ENCODE assay signal across 11 mouse cellular contexts in the genomic region with DNA sequence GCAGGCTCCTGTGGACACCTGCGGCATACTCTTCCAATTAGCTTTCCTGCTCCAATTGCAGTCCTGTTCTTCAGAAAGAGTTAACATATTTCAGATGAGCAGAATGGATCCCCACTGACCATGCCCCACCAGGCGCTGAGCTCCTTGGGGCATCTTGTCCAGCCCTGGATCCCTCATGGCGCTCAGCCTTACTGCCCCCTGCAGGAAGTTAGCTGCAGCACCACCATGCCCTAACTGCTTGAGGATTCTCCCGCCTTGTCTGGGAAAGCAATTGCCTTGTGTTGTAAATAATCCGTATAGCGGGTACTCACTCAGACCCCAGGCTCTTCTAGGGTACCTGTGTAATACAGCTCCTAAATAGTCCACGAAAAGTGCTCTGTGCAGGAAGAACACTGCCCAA. TPM values are rescaled to one million over a fixed set of nuclear protein-coding genes. Genes with fewer than 3 reads are reported as not detected.
DNase-seq lines count a peak whose midpoint lies in the region; ATAC-seq and TF ChIP-seq lines count a peak whose summit lies in the region.
"Had no signal": no experiment of that assay in that cellular context is flagged by ENCODE, and none has a peak within 500 bp of the region (broad histone marks: within the 10 kb centered on the region; RNA-seq: fewer than 3 reads in every experiment).

No protein-coding gene starts in this region.

- H3K27ac ChIP-seq in heart, embryonic 12.5 days (ENCODE audit: poor library complexity, severe bottlenecking), result peak overlapping the region; percentile 6; the same call in 1 of the 2 replicates
- H3K27ac ChIP-seq in midbrain, embryonic 14.5 days (replicated peaks; ENCODE audit: low read depth, low read length), result no peak overlapping the region
- no peak overlapping the region for H3K27ac ChIP-seq in midbrain, embryonic 16.5 days (ENCODE audit: low read length)
- no peak overlapping the region for H3K27ac ChIP-seq in bone marrow macrophage, adult 2 months (ENCODE audit: insufficient read depth, low read depth, low read length)
- H3K27ac ChIP-seq in small intestine, adult 2 months (ENCODE audit: insufficient read depth, low read depth, low read length), result no peak overlapping the region
- no peak overlapping the region for H3K27ac ChIP-seq in forebrain, embryonic 16.5 days (ENCODE audit: low read length)
- H3K27ac ChIP-seq: lung, embryonic 15.5 days had no signal

- 77% methylated on average over 7 of the region's 7 CpGs for WGBS in heart, embryonic 12.5 days
- WGBS in midbrain, embryonic 14.5 days, result 86% methylated on average over 7 of the region's 7 CpGs
- WGBS in midbrain, embryonic 16.5 days, result 84% methylated on average over 7 of the region's 7 CpGs
- 74% methylated on average over 7 of the region's 7 CpGs for WGBS in small intestine, adult 2 months
- WGBS in forebrain, embryonic 16.5 days, result 82% methylated on average over 7 of the region's 7 CpGs

- H3K4me2 ChIP-seq in heart, embryonic 12.5 days, result peak overlapping the region; percentile 20; the same call in 1 of the 2 replicates
- H3K4me2 ChIP-seq in midbrain, embryonic 14.5 days (ENCODE audit: low read length), result no peak overlapping the region
- no peak overlapping the region for H3K4me2 ChIP-seq in midbrain, embryonic 16.5 days (ENCODE audit: low read length)
- no peak overlapping the region for H3K4me2 ChIP-seq in forebrain, embryonic 16.5 days (ENCODE audit: low read length)
- H3K4me2 ChIP-seq: lung, embryonic 15.5 days had no signal

- H3K4me1 ChIP-seq in heart, embryonic 12.5 days (replicated peaks), result peaks cover 21% of the 10 kb centered on the region
- no peaks in the 10 kb centered on the region for H3K4me1 ChIP-seq in midbrain, embryonic 14.5 days (ENCODE audit: control insufficient read depth, insufficient read depth, low read length)
- no peaks in the 10 kb centered on the region for H3K4me1 ChIP-seq in midbrain, embryonic 16.5 days (ENCODE audit: control insufficient read depth, insufficient read depth, low read length)
- H3K4me1 ChIP-seq in bone marrow macrophage, adult 2 months (ENCODE audit: control insufficient read depth, insufficient read depth, low read length), result no peaks in the 10 kb centered on the region
- no peaks in the 10 kb centered on the region for H3K4me1 ChIP-seq in small intestine, adult 2 months (ENCODE audit: control insufficient read depth, insufficient read depth, insufficient read length, low read length)
- no peaks in the 10 kb centered on the region for H3K4me1 ChIP-seq in forebrain, embryonic 16.5 days (replicated peaks; ENCODE audit: control insufficient read depth, insufficient read depth, low read length)

- ATAC-seq in heart, embryonic 12.5 days (ENCODE audit: insufficient number of reproducible peaks, low FRiP score), result no peak
- no peak for ATAC-seq in midbrain, embryonic 14.5 days (ENCODE audit: low FRiP score, low TSS enrichment)
- ATAC-seq in midbrain, embryonic 16.5 days, result no peak
- ATAC-seq in forebrain, embryonic 16.5 days, result no peak

- H3K9ac ChIP-seq in heart, embryonic 12.5 days, result no peak overlapping the region
- H3K9ac ChIP-seq in midbrain, embryonic 14.5 days (replicated peaks; ENCODE audit: low read length), result no peak overlapping the region
- H3K9ac ChIP-seq in midbrain, embryonic 16.5 days (ENCODE audit: low read depth, low read length), result no peak overlapping the region
- no peak overlapping the region for H3K9ac ChIP-seq in forebrain, embryonic 16.5 days (replicated peaks; ENCODE audit: low read depth, low read length)
- H3K9ac ChIP-seq: lung, embryonic 15.5 days had no signal

- TF ChIP-seq CTCF in bone marrow macrophage, adult 2 months (IDR thresholded peaks at IDR 0.05; ENCODE audit: low read depth, low read length), result 0 out of 2 replicates have a peak, but pooled peaks have one; percentile 15
- TF ChIP-seq CTCF in small intestine, adult 2 months (IDR thresholded peaks at IDR 0.05; ENCODE audit: extremely low read depth, insufficient read length, insufficient replicate concordance, low read depth, low read length), result peak; percentile 10; the same call in 1 of the 2 replicates

- DNase-seq in heart, adult 18-20 months, result no peak
- DNase-seq in midbrain, embryonic 14.5 days, result peak; percentile 14
- no peak for DNase-seq in left cerebral cortex, adult 8-10 months (ENCODE audit: low spot score in 2 of 2)
- DNase-seq: cerebellum, postnatal 14 days; gastrocnemius, postnatal 10 days had no signal

- no peak for TF ChIP-seq POLR2A in bone marrow macrophage, adult 2 months (IDR thresholded peaks at IDR 0.05; ENCODE audit: borderline replicate concordance, low read depth, low read length)
- no peak for TF ChIP-seq POLR2A in small intestine, adult 2 months (IDR thresholded peaks at IDR 0.05; ENCODE audit: low read depth, low read length)

- no peaks in the 10 kb centered on the region for H3K27me3 ChIP-seq in heart, embryonic 12.5 days (replicated peaks)
- H3K27me3 ChIP-seq in midbrain, embryonic 14.5 days (ENCODE audit: control insufficient read depth, insufficient read depth, low read length), result no peaks in the 10 kb centered on the region
- no peaks in the 10 kb centered on the region for H3K27me3 ChIP-seq in midbrain, embryonic 16.5 days (ENCODE audit: control insufficient read depth, insufficient read depth, low read depth, low read length)
- no peaks in the 10 kb centered on the region for H3K27me3 ChIP-seq in small intestine, adult 2 months (ENCODE audit: control insufficient read depth, insufficient read depth, low read length)
- no peaks in the 10 kb centered on the region for H3K27me3 ChIP-seq in forebrain, embryonic 16.5 days (replicated peaks; ENCODE audit: control insufficient read depth, insufficient read depth, low read length)
- H3K27me3 ChIP-seq: lung, embryonic 15.5 days had no signal

- H3K36me3 ChIP-seq in heart, embryonic 12.5 days, result peaks cover 34% of the 10 kb centered on the region
- no peaks in the 10 kb centered on the region for H3K36me3 ChIP-seq in midbrain, embryonic 14.5 days (ENCODE audit: control insufficient read depth, insufficient read depth, low read length)
- no peaks in the 10 kb centered on the region for H3K36me3 ChIP-seq in midbrain, embryonic 16.5 days (ENCODE audit: control insufficient read depth, insufficient read depth, low read length)
- no peaks in the 10 kb centered on the region for H3K36me3 ChIP-seq in small intestine, adult 2 months (ENCODE audit: control insufficient read depth, insufficient read depth, low read length)
- H3K36me3 ChIP-seq in forebrain, embryonic 16.5 days (ENCODE audit: control insufficient read depth, insufficient read depth), result no peaks in the 10 kb centered on the region

- H3K9me3 ChIP-seq in heart, embryonic 12.5 days (replicated peaks), result no peaks in the 10 kb centered on the region
- H3K9me3 ChIP-seq in midbrain, embryonic 14.5 days (ENCODE audit: control insufficient read depth, low read length), result no peaks in the 10 kb centered on the region
- no peaks in the 10 kb centered on the region for H3K9me3 ChIP-seq in midbrain, embryonic 16.5 days (replicated peaks; ENCODE audit: control insufficient read depth, low read length, poor library complexity, severe bottlenecking)
- no peaks in the 10 kb centered on the region for H3K9me3 ChIP-seq in forebrain, embryonic 16.5 days (ENCODE audit: control insufficient read depth, low read length)
- H3K9me3 ChIP-seq: lung, embryonic 15.5 days had no signal

- H3K4me3 ChIP-seq in heart, embryonic 12.5 days, result no peak overlapping the region
- H3K4me3 ChIP-seq in midbrain, embryonic 14.5 days (replicated peaks; ENCODE audit: low read depth, low read length), result no peak overlapping the region
- H3K4me3 ChIP-seq in midbrain, embryonic 16.5 days (ENCODE audit: low read depth, low read length), result no peak overlapping the region
- no peak overlapping the region for H3K4me3 ChIP-seq in bone marrow macrophage, adult 2 months (ENCODE audit: insufficient read depth, low read length)
- H3K4me3 ChIP-seq in small intestine, adult 2 months (ENCODE audit: low read depth, low read length), result no peak overlapping the region
- no peak overlapping the region for H3K4me3 ChIP-seq in forebrain, embryonic 16.5 days (replicated peaks; ENCODE audit: low read length)
- H3K4me3 ChIP-seq: lung, embryonic 15.5 days had no signal

RNA-seq across cellular contexts. Expression of a gene that starts 42.0 kb away (rescaled TPM):
- polyA plus RNA-seq in heart, embryonic 12.5 days (2016; fragmentation: Nextera tagmentation; extraction: Ambion mirVana), result 0.20 and 0.26 TPM in 2 replicates
- 10 to 100 TPM in 1 of 2 experiments, 1 to 10 TPM in 1; 8.2 to 10.1 TPM for total RNA-seq in heart, adult 18-20 months (2021)
- polyA plus RNA-seq in midbrain, embryonic 14.5 days (2014; fragmentation: Nextera tagmentation; extraction: Ambion mirVana), result 0.27 and 0.29 TPM in 2 replicates
- 0.16 and 0.39 TPM in 2 replicates for polyA plus RNA-seq in midbrain, embryonic 16.5 days (2015; fragmentation: Nextera tagmentation; extraction: Ambion mirVana)
- not detected in 2 replicates for polyA plus RNA-seq in bone marrow macrophage, adult 2 months (2012; ENCODE audit: insufficient read depth, insufficient read length, missing spikeins)
- 0.15 and 1.1 TPM in 2 replicates for polyA plus RNA-seq in small intestine, adult 2 months (2012; rRNA removed)
- total RNA-seq in left cerebral cortex, adult 8-10 months (2022), result not detected
- polyA plus RNA-seq in forebrain, embryonic 16.5 days (2015; fragmentation: Nextera tagmentation; extraction: Ambion mirVana), result not detected in 2 replicates
